Mouse (Mus musculus) hindbrain, embryonic 11.5 days (tissue): ENCODE results near the gene Smchd1. TPM values are rescaled to one million over a fixed set of nuclear protein-coding genes. Genes with fewer than 3 reads are reported as not detected.
"Not testable (repeated sequence)": the region's sequence is repeated elsewhere in the genome, so short reads cannot be mapped to it uniquely, and the experiment has no call there.

Experiments used
- ATAC-seq: fragments of 200-750 bp; cut with Nextera tagmentation; 2 replicates; pipeline ENCODE4 v1.8.0; 2017; ENCODE audit warnings: mild to moderate bottlenecking, moderate TSS enrichment, moderate library complexity; ENCODE audit not compliant: low FRiP score
- DNase-seq: peaks from one replicate; pipeline ENCODE4 v3.0.0-alpha.2; 2015; ENCODE audit warnings: low spot score
- H3K27ac ChIP-seq: fragments of 300-500 bp; sonication (generic); 2 replicates; pipeline ENCODE4 v1.5.1; 2014; ENCODE audit warnings: mild to moderate bottlenecking, low read depth, low read length
- H3K27me3 ChIP-seq: fragments of 300-500 bp; sonication (generic); 2 replicates; pipeline ENCODE4 v1.6.1; 2014; ENCODE audit warnings: mild to moderate bottlenecking, low read length, moderate library complexity, mixed read lengths; ENCODE audit not compliant: control insufficient read depth, insufficient read depth
- H3K36me3 ChIP-seq: fragments of 300-500 bp; sonication (generic); 2 replicates; pipeline ENCODE4 v1.6.1; 2014; ENCODE audit warnings: mild to moderate bottlenecking, low read length, moderate library complexity, mixed read lengths; ENCODE audit not compliant: control insufficient read depth, insufficient read depth
- H3K4me1 ChIP-seq: fragments of 300-500 bp; sonication (generic); replicated peaks from 2 replicates; pipeline ENCODE4 v1.6.1; 2014; ENCODE audit warnings: low read length, mixed read lengths; ENCODE audit not compliant: control insufficient read depth, insufficient read depth
- H3K4me2 ChIP-seq: fragments of 300-500 bp; sonication (generic); replicated peaks from 2 replicates; pipeline ENCODE4 v1.6.1; 2014; ENCODE audit warnings: mild to moderate bottlenecking, low read depth, low read length
- H3K4me3 ChIP-seq: fragments of 300-500 bp; sonication (generic); 2 replicates; pipeline ENCODE4 v1.5.1; 2014; ENCODE audit warnings: low read depth, low read length
- H3K9ac ChIP-seq: fragments of 300-500 bp; sonication (generic); 2 replicates; pipeline ENCODE4 v1.6.1; 2014; ENCODE audit warnings: low read depth, low read length
- H3K9me3 ChIP-seq: fragments of 300-500 bp; sonication (generic); 2 replicates; pipeline ENCODE4 v1.6.1; 2016; ENCODE audit warnings: low read length; ENCODE audit not compliant: control insufficient read depth
- WGBS: fragments of 180-500 bp; shearing (Covaris S2); extraction: QIAGEN DNeasy Blood & Tissue Kit; methylation state at CpG from one replicate; pipeline ENCODE4 v1.1.7; 2014; 5-methylcytosine and 5-hydroxymethylcytosine counted together
- polyA plus RNA-seq: library from polyadenylated mRNA; unstranded; fragments of >200 nt; fragmentation: Nextera tagmentation; extraction: Ambion mirVana; gene quantifications from 2 replicates; pipeline ENCODE4 v1.2.1, GENCODE M21; 2014

Gene Smchd1
- polyA plus RNA-seq, 1 experiment from 2014 or later = 91.1 TPM

DNA sequence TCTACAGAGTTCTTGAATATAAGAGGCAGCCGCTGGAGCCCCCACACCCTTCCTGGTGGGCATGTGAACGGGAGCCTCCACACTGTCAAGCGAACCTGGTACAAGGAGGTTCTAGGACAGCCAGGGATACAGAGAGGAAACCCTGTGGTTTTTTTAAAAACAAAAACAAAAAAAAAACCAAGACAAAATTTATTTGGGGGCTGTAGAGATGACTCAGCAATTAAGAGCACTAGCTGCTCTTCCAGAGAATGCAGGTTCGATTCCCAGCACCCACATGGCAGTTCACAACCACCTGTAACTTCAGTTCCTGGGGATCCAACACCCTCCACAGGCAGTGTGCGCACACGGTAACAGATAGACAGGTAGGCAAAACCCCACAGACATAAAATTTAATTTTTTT lies 136.5 kb downstream of the Smchd1 start:
- 94% methylated on average over 6 of the region's 6 CpGs for WGBS
- Histone ChIP-seq H3K36me3 (no peaks in the 10 kb centered on the region), H3K4me2 (no peak overlapping the region), H3K4me3 (no peak overlapping the region), H3K4me1 (no peaks in the 10 kb centered on the region), H3K27me3 (no peaks in the 10 kb centered on the region), H3K9ac (no peak overlapping the region), H3K27ac (no peak overlapping the region), H3K9me3 (no peaks in the 10 kb centered on the region)
- ATAC-seq (no peak), DNase-seq (no peak)

DNA sequence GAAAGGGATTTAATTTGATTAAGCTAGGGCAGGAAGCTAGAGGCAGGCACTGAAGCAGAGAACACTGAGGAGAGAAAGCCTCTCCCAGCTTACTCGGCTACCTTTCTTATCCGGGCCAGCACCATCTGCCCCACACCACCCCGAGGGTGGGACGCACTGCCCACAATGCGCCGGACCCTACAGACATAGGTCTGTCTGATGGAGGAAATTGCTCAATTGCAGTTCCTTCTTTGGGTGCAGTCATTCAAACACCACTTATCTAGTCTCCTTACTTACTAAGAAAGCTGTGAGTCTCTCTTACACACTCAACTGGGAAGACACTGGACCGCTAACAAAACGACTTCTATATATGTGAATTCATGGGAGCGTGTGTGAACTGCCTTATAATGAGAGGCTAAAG lies 137.6 kb downstream of the Smchd1 start:
- WGBS = 92% methylated on average over 9 of the region's 9 CpGs
- ATAC-seq (no peak), DNase-seq (no peak)
- Histone ChIP-seq H3K4me1 (no peaks in the 10 kb centered on the region), H3K9ac (no peak overlapping the region), H3K27ac (no peak overlapping the region), H3K4me3 (no peak overlapping the region), H3K36me3 (no peaks in the 10 kb centered on the region), H3K4me2 (no peak overlapping the region), H3K9me3 (no peaks in the 10 kb centered on the region), H3K27me3 (no peaks in the 10 kb centered on the region)

DNA sequence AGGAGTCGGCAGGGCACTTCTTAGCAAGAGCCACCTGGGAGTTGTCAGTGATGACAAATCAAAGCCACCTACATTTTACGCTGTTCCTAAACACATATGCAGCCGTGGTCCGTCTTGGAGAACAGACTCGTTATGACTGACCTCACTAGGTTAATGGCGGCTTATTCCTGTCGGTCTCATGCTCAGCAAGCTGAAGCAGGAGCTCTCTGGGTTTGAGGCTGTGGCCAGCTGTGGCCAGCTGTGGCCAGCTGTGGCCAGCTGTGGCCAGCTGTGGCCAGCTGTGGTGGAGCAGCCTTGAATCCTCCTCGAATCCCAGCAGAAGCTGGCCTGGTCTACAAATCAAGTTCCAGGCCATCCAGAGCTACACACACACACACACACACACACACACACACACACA lies 138.7 kb downstream of the Smchd1 start:
- Histone ChIP-seq H3K36me3 (no peaks in the 10 kb centered on the region), H3K4me2 (no peak overlapping the region), H3K27me3 (no peaks in the 10 kb centered on the region), H3K4me3 (no peak overlapping the region), H3K4me1 (no peaks in the 10 kb centered on the region), H3K27ac (no peak overlapping the region), H3K9ac (no peak overlapping the region), H3K9me3 (no peaks in the 10 kb centered on the region)
- ATAC-seq (no peak), DNase-seq (no peak)
- 79% methylated on average over 8 of the region's 8 CpGs for WGBS

DNA sequence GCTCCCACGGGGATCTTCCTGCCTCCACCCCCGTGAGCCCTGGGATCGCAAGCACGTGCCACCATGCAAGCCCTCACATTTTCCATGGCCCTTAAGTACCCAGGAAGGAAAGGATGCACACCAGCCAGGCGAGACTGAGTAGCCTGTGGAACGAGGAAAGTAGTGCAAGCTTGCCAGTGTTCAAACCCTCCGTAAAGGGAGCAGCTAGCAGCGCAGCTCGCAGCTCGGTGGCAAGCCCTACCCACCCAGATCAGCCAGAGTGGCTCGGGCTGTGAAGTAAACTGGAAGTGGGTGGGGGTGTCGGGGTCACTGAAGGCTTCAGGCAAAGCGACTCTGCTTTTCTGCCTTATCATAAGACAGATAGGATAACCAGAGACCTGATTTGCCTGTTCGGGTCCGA lies 142.8 kb downstream of the Smchd1 start:
- H3K36me3 ChIP-seq = no peaks in the 10 kb centered on the region
- ATAC-seq = no peak
- H3K9me3 ChIP-seq = no peaks in the 10 kb centered on the region
- H3K27ac ChIP-seq = no peak overlapping the region
- WGBS = 80% methylated on average over 15 of the region's 15 CpGs
- no peaks in the 10 kb centered on the region for H3K4me1 ChIP-seq
- H3K4me2 ChIP-seq = no peak overlapping the region
- H3K4me3 ChIP-seq = no peak overlapping the region
- no peaks in the 10 kb centered on the region for H3K27me3 ChIP-seq
- DNase-seq = no peak
- no peak overlapping the region for H3K9ac ChIP-seq

DNA sequence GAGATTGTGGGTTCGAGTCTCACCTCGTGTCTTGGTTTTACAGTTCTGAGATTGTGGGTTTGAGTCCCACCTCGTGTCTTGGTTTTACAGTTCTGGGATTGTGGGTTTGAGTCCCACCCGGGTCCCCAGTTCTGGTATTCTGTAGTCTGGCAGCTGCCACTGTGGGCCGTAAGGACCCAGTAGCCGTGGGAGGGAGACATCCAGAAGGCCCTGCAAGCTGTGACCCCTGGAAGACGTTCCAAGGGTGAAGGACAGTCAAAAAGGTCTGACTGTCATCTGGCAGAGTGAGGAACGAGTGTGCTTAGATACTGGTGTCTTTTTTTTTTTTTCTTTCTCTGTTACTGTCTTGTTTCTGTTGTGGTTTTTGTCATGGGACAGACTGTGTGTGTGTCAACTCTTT lies 154.4 kb downstream of the Smchd1 start:
- not testable (repeated sequence) for H3K4me3 ChIP-seq, H3K36me3 ChIP-seq, H3K9ac ChIP-seq, H3K4me2 ChIP-seq, ATAC-seq, H3K9me3 ChIP-seq, H3K4me1 ChIP-seq, H3K27ac ChIP-seq, H3K27me3 ChIP-seq, DNase-seq
- WGBS = 86% methylated on average over 8 of the region's 8 CpGs

DNA sequence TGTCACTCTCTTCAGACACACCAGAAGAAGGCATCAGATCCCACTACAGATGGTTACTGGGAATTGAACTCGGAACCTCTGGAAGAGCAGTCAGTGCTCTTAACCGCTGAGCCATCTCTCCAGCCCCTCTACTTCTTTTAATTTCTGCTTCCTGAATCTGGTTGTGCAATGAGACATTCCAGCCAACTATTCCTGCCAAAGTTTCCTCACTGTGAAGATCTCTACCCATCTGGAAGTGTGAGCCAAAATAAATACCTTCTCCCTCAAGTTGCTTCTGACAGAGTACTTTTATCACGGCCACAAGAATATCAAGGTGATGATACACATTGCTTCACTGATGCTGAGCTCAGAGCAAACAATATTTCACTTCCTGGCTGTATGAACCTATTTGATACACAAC lies 155.8 kb downstream of the Smchd1 start:
- Histone ChIP-seq H3K4me2 (no peak overlapping the region), H3K27me3 (no peaks in the 10 kb centered on the region), H3K4me1 (no peaks in the 10 kb centered on the region), H3K27ac (no peak overlapping the region), H3K4me3 (no peak overlapping the region), H3K36me3 (no peaks in the 10 kb centered on the region), H3K9me3 (no peaks in the 10 kb centered on the region), H3K9ac (no peak overlapping the region)
- DNase-seq (no peak), ATAC-seq (no peak)
- 92% methylated on average over 3 of the region's 3 CpGs for WGBS

DNA sequence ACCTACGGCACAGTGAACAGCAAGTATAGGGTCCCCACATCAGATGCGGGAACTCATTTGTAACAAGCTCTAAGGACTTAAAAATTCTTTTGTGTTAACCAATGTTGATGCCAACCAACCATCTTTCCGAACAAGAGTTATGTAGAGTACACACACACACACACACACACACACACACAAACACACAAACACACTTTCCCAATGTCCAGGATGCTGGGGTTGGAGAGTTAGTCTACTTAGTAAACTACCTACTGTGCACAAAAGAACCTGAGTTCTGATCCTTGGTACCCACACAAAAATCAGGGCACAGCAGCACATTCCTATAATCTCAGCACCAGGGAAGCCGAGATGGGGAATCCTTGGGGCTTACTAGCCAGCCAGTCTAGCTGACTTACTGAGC lies 157.6 kb downstream of the Smchd1 start:
- Histone ChIP-seq H3K27ac (no peak overlapping the region), H3K4me1 (no peaks in the 10 kb centered on the region), H3K4me2 (no peak overlapping the region), H3K9ac (no peak overlapping the region), H3K27me3 (no peaks in the 10 kb centered on the region), H3K9me3 (no peaks in the 10 kb centered on the region), H3K36me3 (no peaks in the 10 kb centered on the region), H3K4me3 (no peak overlapping the region)
- DNase-seq (no peak), ATAC-seq (no peak)
- WGBS = 92% methylated on average over 4 of the region's 4 CpGs

DNA sequence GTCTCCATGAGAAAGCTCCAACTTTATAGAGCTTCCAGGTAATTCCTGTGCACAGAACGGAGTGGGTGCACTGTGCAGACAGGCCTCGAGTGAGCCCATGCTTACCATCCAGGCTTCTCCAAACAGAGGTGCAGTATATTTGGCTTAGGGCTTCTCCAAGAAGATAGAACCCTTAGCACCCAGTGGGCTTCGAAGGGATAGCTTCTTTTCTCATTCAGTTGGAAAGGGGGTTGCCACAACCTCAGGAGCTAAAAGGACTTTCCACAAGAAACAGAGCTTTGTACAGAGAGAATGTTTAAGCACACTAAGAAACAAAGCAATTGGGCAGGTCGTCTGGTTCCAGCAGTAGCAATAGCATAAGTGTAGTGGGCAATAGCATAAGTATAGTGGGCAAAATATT lies 160.8 kb downstream of the Smchd1 start:
- Histone ChIP-seq H3K27me3 (no peaks in the 10 kb centered on the region), H3K9me3 (no peaks in the 10 kb centered on the region), H3K36me3 (no peaks in the 10 kb centered on the region), H3K9ac (no peak overlapping the region), H3K4me3 (no peak overlapping the region), H3K4me2 (no peak overlapping the region), H3K4me1 (peaks cover 3% of the 10 kb centered on the region; the same call in 1 of the 2 replicates), H3K27ac (no peak overlapping the region)
- 79% methylated on average over 4 of the region's 4 CpGs for WGBS
- DNase-seq = no peak
- no peak for ATAC-seq

DNA sequence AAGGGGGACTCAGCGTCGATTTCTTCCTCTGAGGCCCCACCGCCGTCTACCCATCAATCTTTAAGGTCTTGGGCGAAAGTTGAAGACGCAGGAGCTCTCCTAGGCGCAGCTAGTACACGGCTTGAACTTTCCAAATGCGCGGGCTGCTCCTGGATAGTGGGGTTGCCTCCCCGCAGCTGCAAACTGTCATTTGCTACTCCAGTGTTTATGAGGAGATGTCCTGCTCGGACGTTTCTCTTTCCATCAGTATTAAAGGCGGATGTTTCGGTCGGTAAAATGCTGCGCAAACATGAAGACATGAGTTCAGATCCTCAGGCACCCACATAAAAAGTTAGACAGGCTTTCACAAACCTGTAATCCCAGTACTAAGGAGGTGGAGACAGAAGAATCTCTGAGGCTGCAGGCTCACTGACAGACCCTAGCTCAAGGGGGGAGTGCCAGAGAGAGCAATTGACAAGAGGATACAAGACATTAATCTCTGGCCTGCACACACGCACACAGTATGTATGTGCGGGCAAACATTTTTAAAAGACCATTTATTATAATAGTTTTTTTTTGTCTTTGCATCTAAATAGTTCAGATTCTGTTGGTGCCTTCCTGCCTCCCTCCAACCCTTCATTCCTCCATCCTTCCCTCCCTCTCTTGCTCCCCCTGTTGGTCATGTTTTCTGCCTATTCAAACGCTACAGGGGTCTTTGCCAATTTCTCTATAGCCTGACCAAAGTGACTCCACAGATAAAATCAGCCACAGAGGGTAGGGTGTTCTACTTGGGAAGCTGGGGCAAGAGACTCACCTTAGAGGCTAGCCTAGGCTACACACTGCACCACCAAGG lies 163.6 kb downstream of the Smchd1 start, which contains the start of gene Emilin2:
Emilin2 (minus strand) TSS at position 639 of the 832 bp plus-strand sequence.
- H3K27me3 ChIP-seq = no peaks in the 10 kb centered on the region
- H3K9ac ChIP-seq = peak within 1 kb of the TSS; percentile 71
- DNase-seq (peak; percentile 77), ATAC-seq (no peak)
- H3K9me3 ChIP-seq = no peaks in the 10 kb centered on the region
- H3K4me3 ChIP-seq = peak within 1 kb of the TSS; percentile 64
- peak within 1 kb of the TSS; percentile 100 for H3K4me2 ChIP-seq
- peaks cover 6% of the 10 kb centered on the region; the same call in 1 of the 2 replicates for H3K4me1 ChIP-seq
- 9% methylated on average over 20 of the region's 20 CpGs for WGBS
- H3K27ac ChIP-seq = no peak within 1 kb of the TSS
- H3K36me3 ChIP-seq = no peaks in the 10 kb centered on the region
